Mouse (Mus musculus) midbrain, embryonic 11.5 days (tissue): ENCODE results near the gene Fam131a. TPM values are rescaled to one million over a fixed set of nuclear protein-coding genes. Genes with fewer than 3 reads are reported as not detected.

Source experiments
- ATAC-seq: fragments of 200-750 bp; cut with Nextera tagmentation; 2 replicates; pipeline ENCODE4 v1.8.0; 2017; ENCODE audit warnings: moderate TSS enrichment, moderate library complexity; ENCODE audit not compliant: low FRiP score
- DNase-seq: peaks from one replicate; pipeline ENCODE4 v3.0.0; 2015; ENCODE audit warnings: low spot score; ENCODE audit errors: missing footprints
- H3K27ac ChIP-seq: fragments of 300-500 bp; sonication (generic); 2 replicates; pipeline ENCODE4 v1.5.1; 2014; ENCODE audit warnings: low read depth, low read length
- H3K27me3 ChIP-seq: fragments of 300-500 bp; sonication (generic); 2 replicates; pipeline ENCODE4 v1.6.1; 2014; ENCODE audit warnings: mild to moderate bottlenecking, low read length, moderate library complexity, mixed read lengths; ENCODE audit not compliant: control insufficient read depth, insufficient read depth
- H3K36me3 ChIP-seq: fragments of 300-500 bp; sonication (generic); 2 replicates; pipeline ENCODE4 v1.6.1; 2014; ENCODE audit warnings: mild to moderate bottlenecking, low read length, moderate library complexity, mixed read lengths; ENCODE audit not compliant: control insufficient read depth, insufficient read depth
- H3K4me1 ChIP-seq: fragments of 300-500 bp; sonication (generic); 2 replicates; pipeline ENCODE4 v1.6.1; 2014; ENCODE audit warnings: low read length; ENCODE audit not compliant: control insufficient read depth, insufficient read depth
- H3K4me2 ChIP-seq: fragments of 300-500 bp; sonication (generic); 2 replicates; pipeline ENCODE4 v1.6.1; 2014; ENCODE audit warnings: mild to moderate bottlenecking, moderate library complexity
- H3K4me3 ChIP-seq: fragments of 300-500 bp; sonication (generic); 2 replicates; pipeline ENCODE4 v1.5.1; 2014; ENCODE audit warnings: low read depth, low read length
- H3K9ac ChIP-seq: fragments of 300-500 bp; sonication (generic); 2 replicates; pipeline ENCODE4 v1.6.1; 2014; ENCODE audit warnings: low read length
- H3K9me3 ChIP-seq: fragments of 300-500 bp; sonication (generic); 2 replicates; pipeline ENCODE4 v1.6.1; 2016; ENCODE audit warnings: low read length; ENCODE audit not compliant: control insufficient read depth
- WGBS: fragments of 180-500 bp; shearing (Covaris S2); extraction: QIAGEN DNeasy Blood & Tissue Kit; methylation state at CpG from one replicate; pipeline ENCODE4 v1.1.7; 2014; 5-methylcytosine and 5-hydroxymethylcytosine counted together
- polyA plus RNA-seq: library from polyadenylated mRNA; unstranded; fragments of >200 nt; fragmentation: Nextera tagmentation; extraction: Ambion mirVana; gene quantifications from 2 replicates; pipeline ENCODE4 v1.2.1, GENCODE M21; 2014

Gene Fam131a
- polyA plus RNA-seq, 1 experiment from 2014 or later: 12.5 TPM

DNA sequence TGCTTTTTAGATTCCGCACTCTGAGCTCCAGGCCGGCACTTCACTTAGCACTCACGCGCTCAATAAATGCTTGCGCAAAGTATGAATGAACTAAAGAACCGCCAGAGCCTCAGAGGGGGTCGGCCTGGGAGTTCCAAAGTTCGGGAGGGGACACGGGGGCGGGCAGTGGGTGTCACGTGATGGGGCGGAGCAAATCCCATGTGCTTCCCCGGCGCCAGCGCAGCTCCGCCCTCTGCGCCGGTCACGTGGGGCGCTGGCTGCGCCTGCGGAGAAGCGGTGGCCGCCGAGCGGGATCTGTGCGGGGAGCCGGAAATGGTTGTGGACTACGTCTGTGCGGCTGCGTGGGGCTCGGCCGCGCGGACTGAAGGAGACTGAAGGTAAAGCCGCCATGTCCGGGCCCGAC is 20.5 kb upstream of the Fam131a start:
- ATAC-seq (peak; percentile 97), DNase-seq (peak; percentile 99)
- Histone ChIP-seq H3K9me3 (no peaks in the 10 kb centered on the region), H3K4me1 (peaks cover 15% of the 10 kb centered on the region), H3K27ac (peak overlapping the region; percentile 88), H3K27me3 (no peaks in the 10 kb centered on the region), H3K9ac (peak overlapping the region; percentile 95), H3K4me2 (peak overlapping the region; percentile 96), H3K4me3 (peak overlapping the region; percentile 99), H3K36me3 (peaks cover 18% of the 10 kb centered on the region; the same call in 1 of the 2 replicates)
- WGBS: under 1% methylated on average over 28 of the region's 38 CpGs

DNA sequence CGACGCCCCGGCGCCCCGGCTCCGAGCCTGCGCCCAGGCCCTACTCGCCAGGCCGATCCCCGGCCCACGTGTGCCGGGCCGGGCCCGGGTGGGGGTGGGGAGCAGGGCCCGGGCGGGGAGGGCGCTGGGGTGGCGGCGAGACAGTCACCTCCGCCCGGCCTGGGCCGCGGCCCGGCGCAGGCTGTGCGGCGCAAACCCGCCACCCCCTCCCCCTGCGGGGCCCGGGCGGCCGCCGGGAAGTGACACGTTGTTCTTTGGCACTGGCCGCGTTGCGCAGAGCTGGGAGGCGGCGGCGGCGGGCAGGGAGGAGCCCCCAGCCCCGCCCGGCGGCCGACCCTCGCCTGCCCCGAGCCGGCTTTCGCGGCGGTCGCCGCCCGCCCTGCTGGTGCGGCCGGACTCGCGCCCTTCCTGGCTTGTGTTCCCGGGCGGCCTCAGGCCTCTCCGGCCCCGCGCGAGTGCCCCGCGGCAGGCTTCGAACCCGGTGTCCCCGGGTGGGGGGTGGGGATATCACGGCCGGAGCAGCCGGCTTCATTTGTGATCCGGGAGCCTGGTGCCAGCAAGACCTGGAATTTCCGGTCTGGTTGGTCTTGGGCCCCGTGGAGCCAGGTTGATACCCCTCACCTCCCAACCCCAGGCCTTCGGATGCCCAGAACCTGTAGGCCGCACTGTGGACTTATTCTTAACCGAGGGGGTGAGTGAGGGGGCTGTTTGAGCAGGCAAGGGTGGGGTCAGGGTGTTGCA is 19.9 kb upstream of the Fam131a start:
- no peaks in the 10 kb centered on the region for H3K9me3 ChIP-seq
- DNase-seq (peak; percentile 91), ATAC-seq (peak; percentile 20; the same call in 1 of the 2 replicates)
- H3K4me1 ChIP-seq: peaks cover 15% of the 10 kb centered on the region
- peak overlapping the region; percentile 96 for H3K4me2 ChIP-seq
- WGBS: 0% methylated on average over 49 of the region's 78 CpGs
- H3K4me3 ChIP-seq: peak overlapping the region; percentile 99
- H3K36me3 ChIP-seq: peaks cover 24% of the 10 kb centered on the region; the same call in 1 of the 2 replicates
- H3K27me3 ChIP-seq: no peaks in the 10 kb centered on the region
- H3K27ac ChIP-seq: peak overlapping the region; percentile 88
- H3K9ac ChIP-seq: peak overlapping the region; percentile 95

DNA sequence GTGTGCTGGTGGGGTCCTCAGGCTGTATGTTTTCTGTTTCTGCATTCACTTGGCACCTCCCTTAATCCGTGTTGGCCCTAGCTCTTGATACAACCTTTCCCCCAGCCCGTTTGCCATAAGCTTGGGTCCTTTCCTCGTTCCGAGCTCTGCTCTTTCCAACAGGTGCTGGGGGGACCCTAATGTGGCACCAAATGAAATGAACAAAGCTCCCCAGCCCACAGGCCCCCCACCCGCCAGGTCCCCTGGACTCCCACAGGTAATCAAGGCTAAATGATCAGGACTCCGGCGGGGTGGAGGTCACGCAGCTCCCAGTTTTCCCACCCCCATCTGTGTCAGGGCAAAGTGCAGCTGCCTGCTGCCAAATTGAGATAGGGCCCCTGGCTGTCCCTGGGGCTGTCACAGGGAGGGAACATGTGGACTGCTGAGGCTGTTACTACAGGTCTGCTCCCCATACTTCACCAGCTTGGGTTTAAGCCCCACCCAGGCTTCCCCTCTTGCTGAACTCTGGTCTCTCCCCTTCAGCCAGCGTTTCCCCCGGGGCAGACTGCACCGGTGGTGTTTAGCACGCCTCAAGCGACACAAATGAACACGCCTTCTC is 19.2 kb upstream of the Fam131a start:
- peak overlapping the region; percentile 95 for H3K9ac ChIP-seq
- H3K9me3 ChIP-seq: no peaks in the 10 kb centered on the region
- H3K27ac ChIP-seq: no peak overlapping the region; the same call in 1 of the 2 replicates
- H3K27me3 ChIP-seq: no peaks in the 10 kb centered on the region
- 20% methylated on average over 14 of the region's 14 CpGs for WGBS
- peaks cover 29% of the 10 kb centered on the region for H3K36me3 ChIP-seq
- peak overlapping the region; percentile 99 for H3K4me3 ChIP-seq
- DNase-seq: peak; percentile 85
- no peak for ATAC-seq
- H3K4me1 ChIP-seq: peaks cover 15% of the 10 kb centered on the region
- peak overlapping the region; percentile 96 for H3K4me2 ChIP-seq

DNA sequence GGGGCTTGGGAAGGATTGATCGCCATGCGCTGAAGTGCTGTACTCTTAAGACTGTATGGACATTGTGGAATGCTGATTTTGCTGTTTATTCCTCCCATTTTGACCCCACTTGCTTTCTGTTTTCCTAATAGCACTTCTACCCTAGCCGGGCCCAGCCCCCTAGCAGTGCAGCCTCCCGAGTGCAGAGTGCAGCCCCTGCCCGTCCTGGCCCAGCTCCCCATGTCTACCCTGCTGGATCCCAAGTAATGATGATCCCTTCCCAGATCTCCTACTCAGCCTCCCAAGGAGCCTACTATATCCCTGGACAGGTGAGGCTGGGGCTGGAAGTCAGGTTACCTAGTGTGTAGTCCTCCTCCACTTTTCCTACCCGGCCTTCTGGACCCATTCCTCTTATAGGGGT is 17.8 kb upstream of the Fam131a start:
- H3K4me2 ChIP-seq: no peak overlapping the region
- peaks cover 42% of the 10 kb centered on the region for H3K36me3 ChIP-seq
- H3K27me3 ChIP-seq: no peaks in the 10 kb centered on the region
- ATAC-seq (no peak), DNase-seq (no peak)
- H3K9me3 ChIP-seq: no peaks in the 10 kb centered on the region
- no peak overlapping the region for H3K27ac ChIP-seq
- H3K4me1 ChIP-seq: peaks cover 15% of the 10 kb centered on the region
- H3K9ac ChIP-seq: peak overlapping the region; percentile 16; the same call in 1 of the 2 replicates
- no peak overlapping the region for H3K4me3 ChIP-seq
- 90% methylated on average over 6 of the region's 6 CpGs for WGBS

DNA sequence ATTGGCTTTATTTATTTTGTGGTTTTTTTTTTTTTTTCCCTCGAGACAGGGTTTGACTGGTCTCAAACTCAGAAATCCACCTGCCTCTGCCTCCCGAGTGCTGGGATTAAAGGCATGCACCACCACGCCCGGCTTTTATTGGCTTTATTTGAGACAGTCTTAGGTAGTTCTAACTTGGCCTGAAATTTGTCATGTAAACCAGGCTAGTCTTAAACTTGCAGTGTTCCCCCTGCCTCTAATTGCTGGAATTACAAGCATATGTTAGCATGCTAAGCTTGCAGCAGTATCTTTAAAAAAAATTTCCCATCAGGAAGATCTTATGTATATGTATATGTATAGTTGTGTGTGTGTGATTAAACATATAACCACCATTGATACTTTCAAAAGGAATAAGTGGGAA is 16.3 kb upstream of the Fam131a start:
- Histone ChIP-seq H3K27me3 (no peaks in the 10 kb centered on the region), H3K27ac (no peak overlapping the region), H3K36me3 (peaks cover 52% of the 10 kb centered on the region), H3K4me2 (no peak overlapping the region), H3K9me3 (no peaks in the 10 kb centered on the region), H3K4me3 (no peak overlapping the region), H3K4me1 (peaks cover 15% of the 10 kb centered on the region), H3K9ac (no peak overlapping the region)
- WGBS: 90% methylated on average over 4 of the region's 4 CpGs
- DNase-seq (peak; percentile 72), ATAC-seq (no peak)

DNA sequence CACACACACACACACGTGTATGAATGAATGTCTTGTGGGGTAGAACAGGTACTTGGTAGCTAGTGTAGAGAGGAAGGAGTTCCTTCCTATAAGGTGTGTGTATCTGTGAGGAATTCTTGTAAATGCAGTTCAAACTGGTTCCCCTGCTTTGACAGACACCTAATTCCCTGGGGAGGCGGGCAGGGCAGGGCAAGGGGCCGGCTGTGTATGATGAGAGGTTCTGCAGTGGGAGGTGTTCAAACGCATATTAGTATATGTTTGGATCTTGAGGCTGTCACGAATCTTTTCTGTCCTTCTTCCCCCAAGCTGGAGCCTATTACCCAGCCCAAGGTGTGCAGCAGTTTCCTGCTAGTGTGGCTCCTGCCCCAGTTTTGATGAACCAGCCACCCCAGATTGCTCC is 15.7 kb upstream of the Fam131a start:
- 92% methylated on average over 5 of the region's 5 CpGs for WGBS
- Histone ChIP-seq H3K9ac (no peak overlapping the region), H3K4me3 (no peak overlapping the region), H3K9me3 (no peaks in the 10 kb centered on the region), H3K27ac (no peak overlapping the region), H3K36me3 (peaks cover 57% of the 10 kb centered on the region), H3K4me2 (no peak overlapping the region), H3K27me3 (no peaks in the 10 kb centered on the region), H3K4me1 (peaks cover 15% of the 10 kb centered on the region)
- ATAC-seq: no peak
- DNase-seq: peak; percentile 47

DNA sequence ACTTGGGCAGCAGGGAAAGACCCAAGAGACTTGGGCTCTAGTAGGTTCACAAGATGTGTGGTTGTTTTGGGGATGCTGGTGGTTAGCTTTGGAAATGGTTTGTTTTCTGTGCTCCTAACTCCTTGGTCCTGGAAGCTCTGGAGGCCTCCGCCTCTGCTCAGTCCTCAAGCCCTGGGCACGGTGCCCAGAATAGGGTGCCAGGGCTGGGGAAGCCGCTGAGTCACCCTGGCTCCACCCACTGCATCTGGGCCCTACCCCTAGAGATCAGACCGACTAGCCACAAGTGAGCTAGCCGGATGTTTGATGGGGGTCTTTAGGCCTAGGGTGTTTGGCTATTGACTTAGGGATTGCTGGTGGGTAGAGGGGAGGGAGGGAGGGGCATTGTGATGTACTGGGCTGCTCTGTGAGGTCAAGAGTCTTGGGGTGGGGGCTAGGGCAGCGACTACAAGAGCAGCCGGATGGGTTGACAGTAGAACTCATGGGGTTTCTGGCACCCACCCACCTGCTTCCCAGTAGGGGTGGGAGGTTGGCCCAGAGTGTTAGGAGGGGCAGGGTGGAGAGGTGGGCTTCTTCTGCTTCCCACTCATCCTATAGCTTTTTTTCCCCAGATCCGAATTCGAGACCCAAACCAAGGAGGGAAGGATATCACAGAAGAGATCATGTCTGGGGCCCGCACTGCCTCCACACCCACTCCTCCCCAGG is 14.9 kb upstream of the Fam131a start:
- H3K36me3 ChIP-seq: peaks cover 65% of the 10 kb centered on the region
- peaks cover 15% of the 10 kb centered on the region for H3K4me1 ChIP-seq
- H3K9me3 ChIP-seq: no peaks in the 10 kb centered on the region
- no peak overlapping the region for H3K4me3 ChIP-seq
- H3K9ac ChIP-seq: no peak overlapping the region
- H3K27me3 ChIP-seq: no peaks in the 10 kb centered on the region
- DNase-seq (peak; percentile 47), ATAC-seq (no peak)
- WGBS: 84% methylated on average over 10 of the region's 10 CpGs
- H3K27ac ChIP-seq: no peak overlapping the region
- no peak overlapping the region for H3K4me2 ChIP-seq

DNA sequence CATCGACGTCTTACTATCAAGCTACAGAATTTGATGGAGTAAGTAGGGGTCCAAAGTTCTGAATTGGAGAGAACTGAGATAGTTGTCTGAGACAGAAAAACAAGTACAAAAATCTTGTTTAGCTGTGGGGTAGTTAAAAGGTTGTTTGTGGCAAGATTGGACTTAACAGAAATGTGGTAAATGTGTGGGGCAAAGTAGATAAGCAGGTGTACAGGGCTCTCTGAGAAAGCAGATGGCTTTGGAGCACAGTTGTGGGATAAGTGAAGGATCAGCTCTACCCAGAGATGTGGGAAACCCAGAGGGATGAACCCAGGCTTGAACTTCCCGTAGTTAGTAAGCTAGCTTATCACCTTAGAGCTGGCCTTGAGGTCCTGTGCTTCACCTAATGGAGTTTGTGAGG is 2.3 kb upstream of the Fam131a start:
- WGBS: 95% methylated on average over 3 of the region's 3 CpGs
- Histone ChIP-seq H3K36me3 (peaks cover 37% of the 10 kb centered on the region), H3K4me2 (no peak overlapping the region), H3K9me3 (no peaks in the 10 kb centered on the region), H3K4me3 (no peak overlapping the region), H3K4me1 (peaks cover 18% of the 10 kb centered on the region), H3K27ac (no peak overlapping the region), H3K27me3 (no peaks in the 10 kb centered on the region), H3K9ac (no peak overlapping the region)
- DNase-seq (no peak), ATAC-seq (no peak)

DNA sequence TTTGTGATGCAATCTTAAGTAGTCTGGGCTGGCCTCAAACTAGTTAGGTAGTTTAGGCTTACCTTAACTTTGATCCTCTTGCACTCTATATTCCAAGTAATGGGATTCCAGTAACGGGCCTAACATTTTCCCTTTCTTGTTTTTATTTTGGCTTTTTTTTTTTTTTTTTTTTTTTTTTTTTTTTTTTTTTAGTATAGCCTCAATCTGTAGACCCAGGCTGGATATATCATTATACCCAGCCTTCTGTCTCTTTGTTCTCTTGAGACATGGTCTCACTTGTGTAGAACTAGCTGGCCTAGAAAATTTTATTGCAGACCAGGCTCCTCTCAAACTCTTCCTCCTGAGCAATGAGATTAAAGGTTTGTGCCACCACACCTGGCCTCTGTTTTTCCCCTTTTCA is 1.4 kb upstream of the Fam131a start:
- Histone ChIP-seq H3K9me3 (no peaks in the 10 kb centered on the region), H3K4me2 (no peak overlapping the region), H3K4me3 (no peak overlapping the region), H3K27me3 (no peaks in the 10 kb centered on the region), H3K9ac (no peak overlapping the region), H3K27ac (no peak overlapping the region), H3K4me1 (peaks cover 25% of the 10 kb centered on the region), H3K36me3 (peaks cover 29% of the 10 kb centered on the region)
- 100% methylated on average over 1 of the region's 1 CpGs for WGBS
- DNase-seq: no peak
- ATAC-seq: no peak
